Mouse (Mus musculus): ENCODE data around the gene Ilk.
"Not testable (repeated sequence)": the region's sequence is repeated elsewhere in the genome, so short reads cannot be mapped to it uniquely, and the experiment has no call there.

The Ilk gene

GRCm38 (mm10) chr7:105743246-105743925, 7.0 kb downstream of the Ilk start:
- DNase-seq: not testable (repeated sequence)

- DNase-seq: peak; percentile 90
Measured at GRCm38 (mm10) chr7:105743926-105744590, 7.7 kb downstream of the Ilk start, which contains the start of gene Taf10. Taf10 (minus strand) TSS chr7:105744361.

GRCm38 (mm10) chr7:105747776-105748175, 11.4 kb downstream of the Ilk start:
- DNase-seq: no peak

DNA sequence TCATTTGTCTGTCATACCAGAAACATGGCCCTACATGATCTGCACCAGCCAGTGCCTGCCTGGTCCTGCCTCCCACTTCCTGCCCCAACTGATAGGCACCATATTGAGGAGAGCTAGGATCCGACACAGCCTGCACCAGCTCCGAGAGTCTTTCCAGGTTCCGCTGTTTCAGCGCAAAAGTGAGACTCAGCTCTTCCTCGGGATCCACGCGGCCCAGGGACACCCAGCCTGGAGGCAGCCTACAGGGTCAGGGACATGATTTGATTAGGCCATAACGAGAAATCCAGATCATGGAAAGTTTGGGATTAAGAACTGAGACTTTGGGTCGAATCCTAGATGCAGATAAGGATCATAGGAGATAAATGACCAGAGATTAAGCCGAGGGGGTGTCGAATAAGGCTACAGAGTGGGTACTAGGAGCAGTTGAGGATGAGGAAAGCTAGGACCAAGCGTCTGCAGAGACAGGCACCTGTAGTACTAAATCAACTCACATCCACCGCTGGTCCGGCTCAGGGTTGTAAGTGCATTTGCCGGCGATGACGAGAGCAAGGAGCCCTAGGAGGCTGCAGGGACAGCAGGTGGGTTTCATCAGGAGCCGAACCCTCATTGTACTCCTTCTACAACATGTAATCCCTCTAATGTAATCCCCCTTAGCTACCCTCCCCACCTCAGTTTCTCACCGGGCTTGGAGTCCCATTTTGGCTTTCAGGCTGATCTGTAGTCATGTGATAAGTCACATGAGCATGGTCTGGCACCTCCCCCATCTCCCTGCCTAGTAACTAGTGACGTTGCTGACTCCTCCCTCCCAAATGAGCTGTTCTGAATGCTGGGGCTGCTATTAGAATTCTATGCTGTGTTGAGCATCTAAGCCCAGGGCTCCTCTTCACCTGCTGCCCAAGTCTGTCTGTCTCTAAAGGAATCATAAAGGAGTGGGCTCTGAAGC, 15.4 kb downstream of the Ilk start, which contains the start of gene Tpp1:
Gene Tpp1 (minus strand): TSS at position 745 of the 943 bp plus-strand sequence.
- peak; percentile 93 for DNase-seq

DNA sequence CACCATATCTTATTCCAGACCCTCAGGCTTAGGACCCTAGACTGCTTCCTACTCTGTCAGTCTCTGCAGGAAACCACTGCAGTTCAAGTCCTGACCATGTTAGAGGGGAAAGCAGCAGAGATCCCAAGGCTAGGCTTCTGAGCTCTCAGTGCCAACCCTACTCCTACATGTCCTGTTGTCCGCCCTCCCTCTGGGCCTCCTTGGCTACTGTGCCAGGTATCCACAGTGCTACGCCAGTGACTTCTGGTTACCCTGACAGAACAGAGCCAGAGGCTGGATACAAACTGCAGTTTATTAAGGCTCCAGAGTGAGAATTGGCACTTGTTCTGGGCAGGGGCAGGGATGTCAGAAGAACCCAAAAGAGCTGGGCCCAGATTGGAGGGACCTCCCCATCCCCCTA, 16.3 kb downstream of the Ilk start:
- DNase-seq: no peak

DNA sequence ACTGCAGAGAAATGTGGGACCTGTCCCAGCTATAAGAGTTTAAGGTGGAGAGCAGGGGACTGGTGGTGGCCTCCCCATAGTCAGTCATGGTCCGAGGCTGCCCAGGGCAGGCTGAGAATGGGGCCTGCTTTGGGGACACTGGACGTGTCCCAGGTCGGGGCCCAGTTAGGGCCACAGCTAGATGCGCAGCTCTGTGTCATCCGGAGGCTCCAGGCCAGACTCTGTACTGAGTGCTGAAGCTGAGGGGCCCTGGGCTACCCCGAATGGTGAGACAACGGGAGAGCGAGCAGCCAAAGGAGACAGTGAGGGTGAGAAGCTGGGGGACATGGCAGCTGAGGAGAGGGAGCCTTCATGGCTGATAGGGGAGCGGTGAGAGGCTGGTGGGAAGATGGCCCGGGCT, 16.9 kb downstream of the Ilk start:
- no peak for DNase-seq

- DNase-seq: no peak
Measured at GRCm38 (mm10) chr7:105761813-105762484, 25.6 kb downstream of the Ilk start.

- DNase-seq: no peak
Measured at GRCm38 (mm10) chr7:105762517-105763270, 26.3 kb downstream of the Ilk start.

DNA sequence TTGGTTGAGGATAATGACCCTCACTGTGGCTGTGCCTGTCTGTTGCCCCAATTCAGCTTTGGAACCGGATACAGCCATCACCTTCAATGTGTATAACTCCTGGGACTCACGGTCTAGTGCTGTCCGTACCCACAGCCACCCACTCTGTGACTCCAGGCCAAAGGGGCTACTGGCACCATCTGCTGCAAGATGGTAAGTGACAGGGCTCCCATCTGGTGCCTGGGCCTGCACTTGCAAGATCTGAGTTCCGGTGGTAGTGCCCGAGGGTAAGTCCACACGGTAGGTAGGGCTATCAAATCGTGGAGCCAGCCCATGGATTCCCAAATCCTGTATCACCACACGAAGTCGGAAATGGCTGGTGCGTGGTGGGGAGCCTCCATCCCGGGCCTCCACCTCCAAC, 27.9 kb downstream of the Ilk start:
- no peak for DNase-seq

DNA sequence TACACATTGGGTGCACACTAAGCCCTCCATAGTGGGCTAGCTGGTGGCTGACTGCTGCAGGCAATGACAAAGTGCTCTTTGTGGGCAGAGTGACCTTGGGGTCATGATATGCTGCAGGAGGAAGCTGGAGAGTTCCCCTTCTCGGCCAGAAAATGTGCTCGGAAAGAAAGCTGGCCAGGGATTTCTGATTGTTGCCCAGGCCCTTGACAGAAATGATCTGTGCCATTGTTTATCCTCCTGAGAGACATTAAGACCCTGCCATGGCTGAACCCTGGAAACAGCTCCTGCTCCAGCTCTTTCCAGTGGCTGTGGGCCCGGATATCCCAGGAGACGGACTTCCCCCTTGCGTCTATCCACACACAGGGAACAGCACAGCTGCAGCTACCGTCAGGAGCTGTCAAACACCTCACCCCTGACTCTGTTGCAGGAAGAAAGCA, 31.4 kb downstream of the Ilk start:
- peak; percentile 34 for DNase-seq

GRCm38 (mm10) chr7:105769959-105770358, 33.6 kb downstream of the Ilk start:
- DNase-seq: no peak

GRCm38 (mm10) chr7:105772331-105772730, 35.9 kb downstream of the Ilk start:
- no peak for DNase-seq

- DNase-seq: no peak
Measured at GRCm38 (mm10) chr7:105773041-105773440, 36.6 kb downstream of the Ilk start.

GRCm38 (mm10) chr7:105774661-105775060, 38.3 kb downstream of the Ilk start:
- DNase-seq: no peak

GRCm38 (mm10) chr7:105776026-105776425, 39.6 kb downstream of the Ilk start:
- DNase-seq: no peak

DNA sequence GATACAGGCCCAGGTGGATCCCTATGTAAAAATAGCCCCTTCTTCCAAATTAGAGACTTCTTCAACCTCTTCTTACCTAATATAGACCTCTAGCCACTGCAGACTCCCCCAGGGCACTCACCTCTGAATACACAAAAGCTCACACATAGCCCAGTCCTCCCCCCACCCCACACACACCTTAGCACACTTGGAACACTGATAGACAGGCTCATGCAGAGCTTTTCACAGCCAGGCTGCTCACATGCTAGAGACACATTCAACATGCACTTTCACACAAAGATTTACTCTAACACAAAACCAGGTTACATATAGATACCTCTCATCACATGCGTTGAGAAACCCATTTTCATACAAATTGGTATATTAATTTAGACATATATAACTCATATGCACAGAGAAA, 40.9 kb downstream of the Ilk start:
- no peak for DNase-seq

- peak; percentile 48 for DNase-seq
Measured at GRCm38 (mm10) chr7:105777797-105778552, 41.6 kb downstream of the Ilk start.

- no peak for DNase-seq
Measured at GRCm38 (mm10) chr7:105778553-105779265, 42.3 kb downstream of the Ilk start.

DNA sequence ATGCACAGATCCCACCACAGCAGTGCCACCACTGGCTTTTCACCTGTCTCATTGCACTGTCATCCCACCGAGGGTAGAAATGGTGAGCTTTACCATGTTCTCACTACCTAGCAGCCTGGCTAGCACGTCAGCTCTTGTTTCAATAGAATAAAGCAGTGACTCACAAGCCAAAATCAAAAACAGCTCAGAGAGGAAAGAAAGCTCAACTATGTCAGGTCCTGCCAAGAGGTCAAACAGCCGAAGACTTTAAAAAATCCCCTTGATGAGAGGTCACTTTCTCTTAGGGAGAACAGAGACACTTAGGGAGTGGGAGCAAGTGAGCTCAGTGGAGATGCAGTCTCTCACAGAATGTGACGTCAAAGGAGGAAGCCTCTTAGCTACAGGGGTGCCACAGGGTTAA, 47.5 kb downstream of the Ilk start:
- no peak for DNase-seq

DNA sequence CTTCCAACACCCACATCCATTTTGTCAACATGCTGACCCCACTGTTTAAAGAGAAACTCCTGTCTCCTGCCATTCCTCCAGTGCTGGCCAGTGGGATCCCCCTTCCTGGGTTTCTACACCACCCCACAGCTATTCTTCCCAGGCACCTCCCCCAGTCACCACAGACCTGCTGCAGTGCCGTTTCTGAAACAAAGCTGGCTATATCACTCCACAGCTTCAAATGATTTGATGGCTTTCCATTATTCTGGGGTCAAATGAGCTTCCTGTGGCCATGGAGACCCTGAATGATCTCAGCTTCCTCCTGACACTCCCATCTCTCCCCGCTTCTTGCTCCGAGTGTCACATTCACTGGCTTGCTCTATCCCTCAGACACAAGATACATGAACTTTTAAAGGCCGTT, 48.2 kb downstream of the Ilk start:
- no peak for DNase-seq

Measured in kidney, adult 18-20 months (tissue).